In the genomic region with DNA sequence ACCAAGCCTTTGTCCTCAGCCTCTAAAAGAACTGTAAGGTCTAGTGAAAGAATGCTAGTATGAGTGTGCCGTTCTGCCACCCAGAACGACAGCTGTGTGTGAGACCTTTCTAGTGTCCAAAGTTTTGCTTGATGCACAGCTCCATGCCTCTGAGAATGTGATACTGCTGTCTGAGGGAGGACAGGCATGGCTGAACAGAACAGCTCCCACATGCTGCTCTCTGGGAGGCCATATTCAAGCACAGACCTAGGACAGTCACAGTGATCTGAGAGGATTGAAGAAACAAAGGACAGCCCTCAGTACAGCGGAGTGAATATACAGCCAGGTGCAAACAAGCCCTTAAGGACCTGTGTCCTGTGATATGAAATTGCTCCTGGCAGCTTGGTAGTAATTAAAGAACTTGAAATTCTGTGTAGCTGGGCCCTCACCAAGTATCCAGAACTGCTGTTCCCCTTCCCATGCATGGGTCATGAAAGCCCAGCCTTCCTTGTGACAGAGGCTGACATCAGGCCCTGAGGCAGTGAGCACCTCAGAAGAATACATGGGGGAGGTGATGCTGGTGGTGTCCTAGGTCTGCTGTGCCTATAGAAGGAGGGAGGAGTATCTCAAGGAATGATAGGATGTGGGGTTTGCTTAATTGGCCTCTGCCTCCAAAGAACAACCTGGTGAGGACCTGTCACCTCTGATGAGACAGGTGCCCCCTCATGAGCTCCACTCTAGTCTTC, we compare ENCODE assay signal across 23 mouse cellular contexts. TPM values are rescaled to one million over a fixed set of nuclear protein-coding genes. Genes with fewer than 3 reads are reported as not detected.
DNase-seq lines count a peak whose midpoint lies in the region; ATAC-seq and TF ChIP-seq lines count a peak whose summit lies in the region.
"Had no signal": no experiment of that assay in that cellular context is flagged by ENCODE, and none has a peak within 500 bp of the region (broad histone marks: within the 10 kb centered on the region; RNA-seq: fewer than 3 reads in every experiment).

No protein-coding gene starts in this region.

- no peaks in the 10 kb centered on the region for H3K79me2 ChIP-seq in CH12.LX (replicated peaks; ENCODE audit: control insufficient read depth, extremely low read depth, insufficient read depth, poor library complexity, severe bottlenecking)

- H3K4me1 ChIP-seq in hindbrain, postnatal 0 days (ENCODE audit: insufficient read depth, low read length): no peaks in the 10 kb centered on the region
- no peaks in the 10 kb centered on the region for H3K4me1 ChIP-seq in hindbrain, embryonic 16.5 days (ENCODE audit: control insufficient read depth, insufficient read depth, low read depth, low read length)
- H3K4me1 ChIP-seq in kidney, postnatal 0 days (replicated peaks; ENCODE audit: insufficient read depth, low read length): no peaks in the 10 kb centered on the region
- H3K4me1 ChIP-seq in kidney, adult 2 months (ENCODE audit: control insufficient read depth, insufficient read depth, low read length): no peaks in the 10 kb centered on the region
- peaks cover 0 to 20% of the 10 kb centered on the region in 2 experiments; a peak in 2 of 4 replicates for H3K4me1 ChIP-seq in CH12.LX (ENCODE audit: control insufficient read depth in 1 of 2, insufficient read depth in 2 of 2)
- H3K4me1 ChIP-seq: embryonic facial prominence, embryonic 15.5 days; forebrain, embryonic 10.5 days; heart, embryonic 15.5 days had no signal

- H3K4me2 ChIP-seq in hindbrain, postnatal 0 days (ENCODE audit: low read depth, low read length): no peak overlapping the region
- no peak overlapping the region for H3K4me2 ChIP-seq in hindbrain, embryonic 16.5 days (ENCODE audit: low read length)
- no peak overlapping the region for H3K4me2 ChIP-seq in kidney, postnatal 0 days (ENCODE audit: low read length)
- no peak overlapping the region for H3K4me2 ChIP-seq in CH12.LX (ENCODE audit: insufficient read depth, low read depth, poor library complexity, severe bottlenecking)
- H3K4me2 ChIP-seq: embryonic facial prominence, embryonic 15.5 days; heart, embryonic 11.5 days; heart, embryonic 15.5 days had no signal

- no peak overlapping the region for H3K4me3 ChIP-seq in hindbrain, postnatal 0 days (ENCODE audit: low read length)
- no peak overlapping the region for H3K4me3 ChIP-seq in hindbrain, embryonic 16.5 days (ENCODE audit: low read length)
- no peak overlapping the region for H3K4me3 ChIP-seq in kidney, postnatal 0 days (replicated peaks; ENCODE audit: low read depth, low read length)
- no peak overlapping the region for H3K4me3 ChIP-seq in kidney, adult 2 months (ENCODE audit: insufficient read depth, low read depth, low read length)
- H3K4me3 ChIP-seq in CH12.LX (replicated peaks in 1 of 3; ENCODE audit: low read depth in 2 of 3, low read length in 2 of 3, poor library complexity in 1 of 3): no peak overlapping the region
- H3K4me3 ChIP-seq: embryonic facial prominence, embryonic 15.5 days; erythroblast, embryonic 14.5 days; forebrain, embryonic 10.5 days; heart, adult 2 months; heart, embryonic 15.5 days had no signal

- in situ Hi-C loops in CH12.LX (cut with MboI; ENCODE audit: low pct_ligation_motif_present, low pct_unique_long_range_greater_than_20kb, low sequenced_read_pairs): no loop called here

- no peaks in the 10 kb centered on the region for H3K27me3 ChIP-seq in hindbrain, postnatal 0 days (ENCODE audit: insufficient read depth, low read length)
- no peaks in the 10 kb centered on the region for H3K27me3 ChIP-seq in hindbrain, embryonic 16.5 days (replicated peaks; ENCODE audit: control insufficient read depth, insufficient read depth, low read length)
- no peaks in the 10 kb centered on the region for H3K27me3 ChIP-seq in kidney, postnatal 0 days (ENCODE audit: insufficient read depth, low read length)
- H3K27me3 ChIP-seq in kidney, adult 2 months (replicated peaks; ENCODE audit: control insufficient read depth, insufficient read depth, low read length): no peaks in the 10 kb centered on the region
- peaks cover 6% of the 10 kb centered on the region for H3K27me3 ChIP-seq in CH12.LX (replicated peaks)
- H3K27me3 ChIP-seq: embryonic facial prominence, embryonic 15.5 days; heart, embryonic 15.5 days had no signal

- 0 out of 2 replicates have a peak, but pooled peaks have one; percentile 5 for ATAC-seq in hindbrain, postnatal 0 days
- no peak for ATAC-seq in hindbrain, embryonic 16.5 days
- ATAC-seq in kidney, postnatal 0 days (replicated peaks; ENCODE audit: low FRiP score, low read depth): peak; percentile 77

- H3K9me3 ChIP-seq in hindbrain, postnatal 0 days (ENCODE audit: low read length): no peaks in the 10 kb centered on the region
- H3K9me3 ChIP-seq in hindbrain, embryonic 16.5 days (ENCODE audit: control insufficient read depth, low read length): no peaks in the 10 kb centered on the region
- H3K9me3 ChIP-seq in kidney, postnatal 0 days (replicated peaks; ENCODE audit: low read length): no peaks in the 10 kb centered on the region
- H3K9me3 ChIP-seq in CH12.LX (replicated peaks; ENCODE audit: low read length): no peaks in the 10 kb centered on the region
- H3K9me3 ChIP-seq: embryonic facial prominence, embryonic 15.5 days; G1E; heart, embryonic 15.5 days had no signal

- dilution Hi-C loops in CH12.LX (cut with MboI; ENCODE audit: extremely low pct_ligation_motif_present, extremely low pct_unique_long_range_greater_than_20kb, low sequenced_read_pairs): no loop called here

- TF ChIP-seq POLR2A in kidney, adult 2 months (IDR thresholded peaks at IDR 0.05; ENCODE audit: low read depth, low read length): no peak
- no peak for TF ChIP-seq POLR2A in CH12.LX (IDR thresholded peaks at IDR 0.05; ENCODE audit: low read depth, low read length)

- no peak overlapping the region for H3K9ac ChIP-seq in hindbrain, postnatal 0 days (replicated peaks; ENCODE audit: low read length)
- H3K9ac ChIP-seq in hindbrain, embryonic 16.5 days (ENCODE audit: low read depth, low read length): no peak overlapping the region
- no peak overlapping the region for H3K9ac ChIP-seq in kidney, postnatal 0 days (ENCODE audit: low read depth, low read length)
- no peak overlapping the region for H3K9ac ChIP-seq in CH12.LX (ENCODE audit: insufficient read depth, low read depth)
- H3K9ac ChIP-seq: embryonic facial prominence, embryonic 15.5 days; heart, embryonic 15.5 days had no signal

- no peaks in the 10 kb centered on the region for H3K36me3 ChIP-seq in hindbrain, postnatal 0 days (ENCODE audit: insufficient read depth, low read length)
- H3K36me3 ChIP-seq in hindbrain, embryonic 16.5 days (ENCODE audit: control insufficient read depth, insufficient read depth, low read length): no peaks in the 10 kb centered on the region
- H3K36me3 ChIP-seq in kidney, postnatal 0 days (ENCODE audit: insufficient read depth, low read length): no peaks in the 10 kb centered on the region
- H3K36me3 ChIP-seq in kidney, adult 2 months (ENCODE audit: control insufficient read depth, insufficient read depth, low read length): no peaks in the 10 kb centered on the region
- no peaks in the 10 kb centered on the region for H3K36me3 ChIP-seq in CH12.LX (replicated peaks in 1 of 2; ENCODE audit: control insufficient read depth in 1 of 2, insufficient read depth in 1 of 2, low read length in 1 of 2)
- H3K36me3 ChIP-seq: embryonic facial prominence, embryonic 15.5 days; forebrain, embryonic 10.5 days; G1E; heart, embryonic 15.5 days had no signal

- TF ChIP-seq RAD21 in CH12.LX (IDR thresholded peaks at IDR 0.05; ENCODE audit: low read depth, low read length): no peak

- no peak for DNase-seq in hindbrain, postnatal 0 days (ENCODE audit: low spot score)
- DNase-seq in kidney, postnatal 0 days (ENCODE audit: low spot score): peak; percentile 66
- DNase-seq in kidney, adult 2 months: no peak
- peak; percentile 18 for DNase-seq in CH12.LX (ENCODE audit: extremely low read depth)
- DNase-seq in Muller cell, postnatal 12 days (ENCODE audit: inconsistent ontology term): peak; percentile 0

- H3K27ac ChIP-seq in hindbrain, postnatal 0 days: no peak overlapping the region
- H3K27ac ChIP-seq in hindbrain, embryonic 16.5 days (ENCODE audit: low read depth, low read length): no peak overlapping the region
- H3K27ac ChIP-seq in kidney, postnatal 0 days: no peak overlapping the region
- H3K27ac ChIP-seq in kidney, adult 2 months (ENCODE audit: insufficient read depth, low read depth, low read length): no peak overlapping the region
- H3K27ac ChIP-seq in CH12.LX (ENCODE audit: insufficient read depth, low read depth): no peak overlapping the region
- H3K27ac ChIP-seq: embryonic facial prominence, embryonic 15.5 days; forebrain, embryonic 10.5 days; heart, adult 2 months; heart, embryonic 15.5 days had no signal

- 68% methylated on average over 3 of the region's 3 CpGs for WGBS in hindbrain, postnatal 0 days
- 70% methylated on average over 3 of the region's 3 CpGs for WGBS in hindbrain, embryonic 16.5 days
- 40% methylated on average over 3 of the region's 3 CpGs for WGBS in kidney, postnatal 0 days
- WGBS in kidney, adult 2 months: 36% methylated on average over 3 of the region's 3 CpGs

- no peak for TF ChIP-seq CTCF in hindbrain, postnatal 0 days (IDR thresholded peaks at IDR 0.05; ENCODE audit: low read depth)
- no peak for TF ChIP-seq CTCF in kidney, postnatal 0 days (IDR thresholded peaks at IDR 0.05; ENCODE audit: low read depth)
- TF ChIP-seq CTCF in kidney, adult 2 months (conservative IDR thresholded peaks at IDR 0.05; ENCODE audit: insufficient read depth, insufficient read length, low read depth, low read length): no peak
- no peak for TF ChIP-seq CTCF in CH12.LX (conservative IDR thresholded peaks at IDR 0.05 in 1 of 2, IDR thresholded peaks at IDR 0.05 in 1 of 2; ENCODE audit: low read depth in 2 of 2, low read length in 2 of 2)

- no peak for TF ChIP-seq EP300 in CH12.LX (IDR thresholded peaks at IDR 0.05; ENCODE audit: low read length)

RNA-seq across cellular contexts. Expression of gene Amer3, which starts 22.0 kb away (rescaled TPM):
- total RNA-seq in hindbrain, postnatal 0 days (2014; rRNA removed): 51.5 and 55.3 TPM in 2 replicates
- polyA plus RNA-seq in hindbrain, postnatal 0 days (2015; fragmentation: Nextera tagmentation; extraction: Ambion mirVana): 15.4 and 18.2 TPM in 2 replicates
- 28.6 and 31.9 TPM in 2 replicates for polyA plus RNA-seq in hindbrain, embryonic 16.5 days (2015; fragmentation: Nextera tagmentation; extraction: Ambion mirVana)
- not detected in 2 replicates for polyA plus RNA-seq in kidney, postnatal 0 days (2015; fragmentation: Nextera tagmentation; extraction: Ambion mirVana)
- 0.02 TPM in 1 of 2 replicates, not detected in the other for polyA plus RNA-seq in kidney, adult 2 months (2012; rRNA removed)
- total RNA-seq in CH12.LX (2012; rRNA removed) (0.04 TPM in 1 of 2 replicates, not detected in the other), CH12.LX (2014; rRNA removed) (0.09 and 0.17 TPM in 2 replicates)
- 0.15 and 0.20 TPM in 2 replicates for polyA plus RNA-seq in CH12.LX (2012; ENCODE audit: insufficient read length, low read depth)
- total RNA-seq: common myeloid progenitor, adult 5-6 weeks; heart, adult 2 months; heart, postnatal 14 days; hematopoietic stem cell, adult 5-6 weeks had no signal
- polyA plus RNA-seq: erythroblast, embryonic 14.5 days; G1E; gonadal fat pad, adult 2 months; heart, embryonic 11.5 days had no signal

RNA-seq across cellular contexts. Expression of gene Prss40, which starts 40.7 kb away (rescaled TPM):
- not detected in 2 replicates for total RNA-seq in hindbrain, postnatal 0 days (2014; rRNA removed)
- 0.09 TPM in 1 of 2 replicates, not detected in the other for polyA plus RNA-seq in hindbrain, postnatal 0 days (2015; fragmentation: Nextera tagmentation; extraction: Ambion mirVana)
- not detected in 2 replicates for polyA plus RNA-seq in hindbrain, embryonic 16.5 days (2015; fragmentation: Nextera tagmentation; extraction: Ambion mirVana)
- not detected in 2 replicates for polyA plus RNA-seq in kidney, postnatal 0 days (2015; fragmentation: Nextera tagmentation; extraction: Ambion mirVana)
- not detected in 2 replicates for polyA plus RNA-seq in kidney, adult 2 months (2012; rRNA removed)
- total RNA-seq in CH12.LX (2012; rRNA removed): not detected in 2 replicates
- total RNA-seq in CH12.LX (2014; rRNA removed): not detected in 2 replicates
- not detected in 2 replicates for polyA plus RNA-seq in CH12.LX (2012; ENCODE audit: insufficient read length, low read depth)
- total RNA-seq: adrenal gland, postnatal 10 days; adrenal gland, postnatal 4 days; common myeloid progenitor, adult 5-6 weeks; gastrocnemius, postnatal 10 days; heart, adult 2 months; heart, postnatal 14 days; hematopoietic stem cell, adult 5-6 weeks had no signal
- polyA plus RNA-seq: brain, embryonic 14.5 days; embryonic facial prominence, embryonic 11.5 days; embryonic facial prominence, embryonic 15.5 days; erythroblast, embryonic 14.5 days; forebrain, embryonic 10.5 days; frontal cortex, adult 2 months; G1E; heart, adult 2 months; heart, embryonic 11.5 days; heart, embryonic 15.5 days had no signal

Comparison
In these comparisons a context has a peak if more than half of its experiments do, and no peak if none do; other contexts are left out.
1. DNase-seq: peak in kidney, postnatal 0 days (single experiment), CH12.LX (single experiment) and Muller cell, postnatal 12 days (single experiment); none in hindbrain, postnatal 0 days (single experiment) and kidney, adult 2 months (single experiment).
2. RNA of gene Amer3, which starts 22.0 kb away (polyA plus RNA-seq): 28.6 to 31.9 TPM in hindbrain, embryonic 16.5 days and 15.4 to 18.2 TPM in hindbrain, postnatal 0 days; 0.15 to 0.20 TPM in CH12.LX, 0.02 TPM in kidney, adult 2 months and not detected in kidney, postnatal 0 days; every median in the first group is over 10 times any median in the second.